In genomic region chr16:78265151-78265590, GRCm38 (mm10) we compare ENCODE assay signal across 8 mouse cellular contexts. TPM values are rescaled to one million over a fixed set of nuclear protein-coding genes. Genes with fewer than 3 reads are reported as not detected.
DNase-seq lines count a peak whose midpoint lies in the region; ATAC-seq and TF ChIP-seq lines count a peak whose summit lies in the region.

No protein-coding gene starts in this region.

- H3K9me3 ChIP-seq in forebrain, embryonic 13.5 days (replicated peaks): no peaks in the 10 kb centered on the region
- no peaks in the 10 kb centered on the region for H3K9me3 ChIP-seq in lung, embryonic 14.5 days (ENCODE audit: low read depth, low read length)
- no peaks in the 10 kb centered on the region for H3K9me3 ChIP-seq in neural tube, embryonic 14.5 days (ENCODE audit: control insufficient read depth, low read length)

- H3K4me1 ChIP-seq in bone marrow macrophage, adult 2 months (ENCODE audit: control insufficient read depth, insufficient read depth, low read length): peaks cover 18% of the 10 kb centered on the region
- H3K4me1 ChIP-seq in forebrain, embryonic 13.5 days: peaks cover 15% of the 10 kb centered on the region
- peaks cover 6% of the 10 kb centered on the region for H3K4me1 ChIP-seq in lung, embryonic 14.5 days (ENCODE audit: insufficient read depth)
- no peaks in the 10 kb centered on the region for H3K4me1 ChIP-seq in neural tube, embryonic 14.5 days (ENCODE audit: control insufficient read depth, insufficient read depth, low read length)

- no peak for TF ChIP-seq CTCF in bone marrow macrophage, adult 2 months (IDR thresholded peaks at IDR 0.05; ENCODE audit: low read depth, low read length)
- no peak for TF ChIP-seq CTCF in layer of hippocampus, adult 2 months (conservative IDR thresholded peaks at IDR 0.05)
- no peak for TF ChIP-seq CTCF in lung, embryonic 14.5 days (IDR thresholded peaks at IDR 0.05; ENCODE audit: low read depth)

- H3K27ac ChIP-seq in bone marrow macrophage, adult 2 months (ENCODE audit: insufficient read depth, low read depth, low read length): peak overlapping the region; percentile 3; the same call in 1 of the 2 replicates
- no peak overlapping the region for H3K27ac ChIP-seq in forebrain, embryonic 13.5 days
- peak overlapping the region; percentile 36 for H3K27ac ChIP-seq in layer of hippocampus, adult 2 months
- peak overlapping the region; percentile 76 for H3K27ac ChIP-seq in lung, embryonic 14.5 days (ENCODE audit: low read depth)
- no peak overlapping the region for H3K27ac ChIP-seq in neural tube, embryonic 14.5 days (ENCODE audit: low read depth, low read length)

- peaks cover 22% of the 10 kb centered on the region for H3K27me3 ChIP-seq in forebrain, embryonic 13.5 days
- H3K27me3 ChIP-seq in lung, embryonic 14.5 days (ENCODE audit: insufficient read depth, low read length): no peaks in the 10 kb centered on the region
- H3K27me3 ChIP-seq in neural tube, embryonic 14.5 days (ENCODE audit: control insufficient read depth, insufficient read depth, low read length): no peaks in the 10 kb centered on the region

- peak; percentile 80 for ATAC-seq in forebrain, embryonic 13.5 days
- peak; percentile 79 for ATAC-seq in lung, embryonic 14.5 days (ENCODE audit: insufficient read depth)
- peak; percentile 60 for ATAC-seq in neural tube, embryonic 14.5 days (ENCODE audit: low read depth)
- ATAC-seq in erythroid progenitor cell, adult 5-6 weeks (replicated peaks; ENCODE audit: low FRiP score, poor library complexity, severe bottlenecking): no peak

- peak overlapping the region; percentile 70 for H3K4me2 ChIP-seq in forebrain, embryonic 13.5 days
- H3K4me2 ChIP-seq in lung, embryonic 14.5 days: peak overlapping the region; percentile 63
- peak overlapping the region; percentile 49 for H3K4me2 ChIP-seq in neural tube, embryonic 14.5 days (ENCODE audit: low read depth, low read length)

- peak overlapping the region; percentile 51 for H3K9ac ChIP-seq in forebrain, embryonic 13.5 days
- peak overlapping the region; percentile 50 for H3K9ac ChIP-seq in lung, embryonic 14.5 days
- H3K9ac ChIP-seq in neural tube, embryonic 14.5 days (replicated peaks; ENCODE audit: low read depth, low read length): no peak overlapping the region

- peak overlapping the region; percentile 51 for H3K4me3 ChIP-seq in bone marrow macrophage, adult 2 months (ENCODE audit: insufficient read depth, low read length)
- peak overlapping the region; percentile 43 for H3K4me3 ChIP-seq in forebrain, embryonic 13.5 days
- peak overlapping the region; percentile 46 for H3K4me3 ChIP-seq in layer of hippocampus, adult 2 months
- peak overlapping the region; percentile 39 for H3K4me3 ChIP-seq in lung, embryonic 14.5 days (ENCODE audit: low read depth, low read length)
- H3K4me3 ChIP-seq in neural tube, embryonic 14.5 days (ENCODE audit: low read depth, low read length): peak overlapping the region; percentile 31

- no peak for TF ChIP-seq POLR2A in bone marrow macrophage, adult 2 months (IDR thresholded peaks at IDR 0.05; ENCODE audit: borderline replicate concordance, low read depth, low read length)

- H3K36me3 ChIP-seq in forebrain, embryonic 13.5 days (ENCODE audit: poor library complexity, severe bottlenecking): no peaks in the 10 kb centered on the region
- H3K36me3 ChIP-seq in lung, embryonic 14.5 days (ENCODE audit: insufficient read depth): no peaks in the 10 kb centered on the region
- no peaks in the 10 kb centered on the region for H3K36me3 ChIP-seq in neural tube, embryonic 14.5 days (ENCODE audit: control insufficient read depth, insufficient read depth, low read length)

- 0% methylated on average over 7 of the region's 7 CpGs for WGBS in forebrain, embryonic 13.5 days
- under 1% methylated on average over 7 of the region's 7 CpGs for WGBS in lung, embryonic 14.5 days
- WGBS in neural tube, embryonic 14.5 days: under 1% methylated on average over 7 of the region's 7 CpGs

- DNase-seq in Muller cell, postnatal 12 days (ENCODE audit: inconsistent ontology term): peak; percentile 87
- peak; percentile 61 for DNase-seq in heart, postnatal 4 days
- peak; percentile 29 to 47 for DNase-seq in layer of hippocampus, adult 2 months (ENCODE audit: low spot score in 2 of 2)
- peak; percentile 79 for DNase-seq in lung, embryonic 14.5 days

RNA-seq across cellular contexts. Expression of gene Cxadr, which starts 36.1 kb away (rescaled TPM):
- not detected in 2 replicates for polyA plus RNA-seq in bone marrow macrophage, adult 2 months (2012; ENCODE audit: insufficient read depth, insufficient read length, missing spikeins)
- polyA plus RNA-seq in forebrain, embryonic 13.5 days (2015; fragmentation: Nextera tagmentation; extraction: Ambion mirVana): 101 and 110 TPM in 2 replicates
- total RNA-seq in heart, postnatal 4 days (2021): 10 to 100 TPM; 43.7 to 47.3 TPM
- total RNA-seq in layer of hippocampus, adult 2 months (2021): 10 to 100 TPM; 14.7 to 16.9 TPM
- 20.2 and 22.6 TPM in 2 replicates for polyA plus RNA-seq in lung, embryonic 14.5 days (2014; fragmentation: Nextera tagmentation; extraction: Ambion mirVana)
- 99.4 and 115 TPM in 2 replicates for polyA plus RNA-seq in neural tube, embryonic 14.5 days (2014; fragmentation: Nextera tagmentation; extraction: Ambion mirVana)
- total RNA-seq in erythroid progenitor cell, adult 5-6 weeks (2015; ENCODE audit: low replicate concordance): 0.84 TPM in 1 of 2 replicates, not detected in the other
- 0.13 TPM in 1 of 2 replicates, not detected in the other for total RNA-seq in erythroid progenitor cell, adult 5-6 weeks (2017; ENCODE audit: low replicate concordance)

Comparison
In these comparisons a context has a peak if more than half of its experiments do, and no peak if none do; other contexts are left out.
1. H3K27ac ChIP-seq: peak in bone marrow macrophage, adult 2 months (single experiment), layer of hippocampus, adult 2 months (single experiment) and lung, embryonic 14.5 days (single experiment); none in forebrain, embryonic 13.5 days (single experiment) and neural tube, embryonic 14.5 days (single experiment).
2. RNA of gene Cxadr, which starts 36.1 kb away (polyA plus RNA-seq): 99.4 to 115 TPM in neural tube, embryonic 14.5 days, 101 to 110 TPM in forebrain, embryonic 13.5 days and 20.2 to 22.6 TPM in lung, embryonic 14.5 days; not detected in bone marrow macrophage, adult 2 months; every median in the first group is over 10 times any median in the second.
3. Peak in every context shown above with its lines, with median percentiles within 50 percentile points of each other: DNase-seq, H3K4me3 ChIP-seq and H3K4me2 ChIP-seq.